Mouse (Mus musculus): Measurements from ENCODE around the gene Crhr2. TPM values are rescaled to one million over a fixed set of nuclear protein-coding genes. Genes with fewer than 3 reads are reported as not detected.

Crhr2 gene
- polyA plus RNA-seq, 1 experiment from 2014 or later = 0.10 TPM

DNA sequence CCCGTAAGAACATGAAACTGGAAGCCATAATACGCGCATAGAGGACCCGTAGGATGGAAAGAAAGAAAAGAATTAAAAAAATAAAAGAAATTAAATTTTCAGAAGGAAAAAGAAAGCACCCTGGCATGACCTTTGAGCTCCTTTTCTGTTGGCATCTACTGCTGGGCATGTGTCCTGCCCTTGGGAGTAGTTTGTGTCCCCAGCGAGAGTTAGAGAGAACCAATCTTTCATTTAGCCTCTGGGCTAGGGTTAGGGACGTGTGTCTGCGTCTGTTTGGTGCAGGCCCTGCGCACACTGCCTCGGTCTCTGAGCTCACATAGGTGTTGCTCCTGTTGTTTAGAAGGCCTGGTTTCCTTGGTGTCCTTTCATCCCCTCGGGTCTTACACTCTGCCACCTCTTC is 83.6 kb downstream of the Crhr2 start:
- Histone ChIP-seq H3K4me2 (replicated peaks; ENCODE audit: low read depth) (no peak overlapping the region), H3K4me1 (replicated peaks; ENCODE audit: control insufficient read depth, insufficient read depth, low read length) (no peaks in the 10 kb centered on the region), H3K36me3 (ENCODE audit: control insufficient read depth, insufficient read depth) (peaks cover 58% of the 10 kb centered on the region), H3K27ac (ENCODE audit: low read depth, low read length) (no peak overlapping the region), H3K9me3 (ENCODE audit: control insufficient read depth) (no peaks in the 10 kb centered on the region), H3K9ac (ENCODE audit: low read depth, low read length) (no peak overlapping the region), H3K27me3 (replicated peaks; ENCODE audit: control insufficient read depth, insufficient read depth, low read length) (no peaks in the 10 kb centered on the region), H3K4me3 (ENCODE audit: low read depth, low read length) (no peak overlapping the region)
- ATAC-seq = no peak
- TF ChIP-seq CTCF (IDR thresholded peaks at IDR 0.05; ENCODE audit: low read depth) = no peak
- 92% methylated on average over 10 of the region's 10 CpGs for WGBS

DNA sequence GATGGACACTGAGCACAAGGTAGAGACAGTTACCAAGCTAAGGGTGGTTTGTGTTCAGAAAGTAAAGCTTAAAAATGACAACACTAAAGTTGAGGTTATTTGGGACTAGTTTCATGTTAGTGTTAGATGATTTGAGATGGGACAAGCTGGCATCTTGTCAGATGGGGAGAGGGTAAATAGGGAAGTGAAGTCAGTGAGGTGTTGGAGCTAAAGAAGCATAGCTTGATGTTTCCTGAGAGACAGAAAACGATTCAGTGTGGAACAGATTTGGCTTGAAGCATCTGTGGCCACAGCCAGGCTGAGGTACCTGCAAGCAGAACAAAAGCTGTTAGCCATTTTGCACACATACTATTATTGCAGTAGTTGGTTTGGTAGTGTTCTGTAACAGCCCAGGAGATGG is 87.5 kb downstream of the Crhr2 start:
- TF ChIP-seq CTCF (IDR thresholded peaks at IDR 0.05; ENCODE audit: low read depth) = no peak
- Histone ChIP-seq H3K4me1 (replicated peaks; ENCODE audit: control insufficient read depth, insufficient read depth, low read length) (0 out of 2 replicates have a peak, but pooled peaks cover 5% of the 10 kb centered on the region), H3K9me3 (ENCODE audit: control insufficient read depth) (no peaks in the 10 kb centered on the region), H3K36me3 (ENCODE audit: control insufficient read depth, insufficient read depth) (peaks cover 33% of the 10 kb centered on the region), H3K27me3 (replicated peaks; ENCODE audit: control insufficient read depth, insufficient read depth, low read length) (no peaks in the 10 kb centered on the region), H3K4me3 (ENCODE audit: low read depth, low read length) (no peak overlapping the region), H3K9ac (ENCODE audit: low read depth, low read length) (no peak overlapping the region), H3K27ac (ENCODE audit: low read depth, low read length) (no peak overlapping the region), H3K4me2 (replicated peaks; ENCODE audit: low read depth) (no peak overlapping the region)
- ATAC-seq = no peak
- WGBS = 70% methylated on average over 1 of the region's 1 CpGs

DNA sequence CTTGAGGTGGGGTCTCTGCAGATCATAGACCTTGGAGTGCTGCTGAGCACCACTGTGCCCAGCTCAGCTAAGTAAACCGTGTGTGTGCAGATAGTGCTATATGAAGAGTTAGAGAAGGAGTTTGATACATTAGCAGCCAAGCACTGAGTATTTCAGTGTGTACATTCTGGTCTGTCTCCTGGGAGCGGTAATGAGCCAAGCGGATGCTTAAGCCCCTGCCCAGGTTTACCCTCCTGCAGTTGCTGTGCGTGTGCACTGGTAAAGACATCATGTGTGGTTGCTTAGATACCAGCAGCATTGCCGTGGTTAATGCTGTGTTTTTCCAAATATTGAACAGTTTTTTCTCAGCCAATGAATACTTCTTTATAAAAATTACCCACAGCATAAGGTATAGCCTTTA is 88.3 kb downstream of the Crhr2 start:
- Histone ChIP-seq H3K27ac (ENCODE audit: low read depth, low read length) (no peak overlapping the region), H3K4me1 (replicated peaks; ENCODE audit: control insufficient read depth, insufficient read depth, low read length) (0 out of 2 replicates have a peak, but pooled peaks cover 5% of the 10 kb centered on the region), H3K4me2 (replicated peaks; ENCODE audit: low read depth) (no peak overlapping the region), H3K36me3 (ENCODE audit: control insufficient read depth, insufficient read depth) (peaks cover 25% of the 10 kb centered on the region), H3K4me3 (ENCODE audit: low read depth, low read length) (no peak overlapping the region), H3K9ac (ENCODE audit: low read depth, low read length) (no peak overlapping the region), H3K9me3 (ENCODE audit: control insufficient read depth) (no peaks in the 10 kb centered on the region), H3K27me3 (replicated peaks; ENCODE audit: control insufficient read depth, insufficient read depth, low read length) (no peaks in the 10 kb centered on the region)
- no peak for ATAC-seq
- no peak for TF ChIP-seq CTCF (IDR thresholded peaks at IDR 0.05; ENCODE audit: low read depth)
- WGBS = 69% methylated on average over 5 of the region's 5 CpGs

DNA sequence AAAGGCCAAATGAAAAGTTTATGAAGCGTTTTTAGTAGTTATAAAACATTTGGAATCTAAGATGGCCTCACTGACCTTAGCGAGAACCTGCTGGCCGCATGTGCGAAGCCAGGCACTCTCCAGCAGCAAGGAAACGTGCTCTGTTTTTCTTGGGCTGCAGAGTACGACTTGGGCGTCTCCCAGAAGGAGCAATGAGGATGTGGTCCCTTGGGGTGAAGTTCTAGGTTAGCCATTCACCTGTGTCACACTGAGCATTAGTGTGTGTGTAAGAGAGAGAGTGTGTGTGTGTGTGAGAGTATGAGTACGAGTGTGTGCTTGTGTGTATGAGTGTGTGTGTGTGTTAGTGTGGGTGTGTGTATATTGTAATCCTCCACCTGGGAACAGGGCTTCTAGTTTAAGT is 89.6 kb downstream of the Crhr2 start:
- Histone ChIP-seq H3K4me3 (ENCODE audit: low read depth, low read length) (no peak overlapping the region), H3K4me1 (replicated peaks; ENCODE audit: control insufficient read depth, insufficient read depth, low read length) (0 out of 2 replicates have a peak, but pooled peaks cover 5% of the 10 kb centered on the region), H3K4me2 (replicated peaks; ENCODE audit: low read depth) (no peak overlapping the region), H3K36me3 (ENCODE audit: control insufficient read depth, insufficient read depth) (peaks cover 14% of the 10 kb centered on the region), H3K9me3 (ENCODE audit: control insufficient read depth) (no peaks in the 10 kb centered on the region), H3K27ac (ENCODE audit: low read depth, low read length) (no peak overlapping the region), H3K27me3 (replicated peaks; ENCODE audit: control insufficient read depth, insufficient read depth, low read length) (no peaks in the 10 kb centered on the region), H3K9ac (ENCODE audit: low read depth, low read length) (no peak overlapping the region)
- peak; percentile 56; the same call in 1 of the 2 replicates for ATAC-seq
- WGBS = 51% methylated on average over 8 of the region's 8 CpGs
- TF ChIP-seq CTCF (IDR thresholded peaks at IDR 0.05; ENCODE audit: low read depth) = no peak

Other genes with a start within 250 kb of the Crhr2 start
- gene Nod1, start 160.4 kb downstream of the Crhr2 start, polyA plus RNA-seq (2015; fragmentation: Nextera tagmentation; extraction: Ambion mirVana) = 2.3 and 2.7 TPM in 2 replicates
- 19.7 and 25.5 TPM in 2 replicates for gene Ggct, start 140.1 kb downstream of the Crhr2 start, polyA plus RNA-seq (2015; fragmentation: Nextera tagmentation; extraction: Ambion mirVana)
- gene Gars, start 95.0 kb downstream of the Crhr2 start, polyA plus RNA-seq (2015; fragmentation: Nextera tagmentation; extraction: Ambion mirVana) = 66.8 and 67.7 TPM in 2 replicates
- 0.10 TPM in 1 of 2 replicates, not detected in the other for gene Inmt, start 42.0 kb upstream of the Crhr2 start, polyA plus RNA-seq (2015; fragmentation: Nextera tagmentation; extraction: Ambion mirVana)
- 2.1 and 2.3 TPM in 2 replicates for gene Mindy4, start 70.4 kb upstream of the Crhr2 start, polyA plus RNA-seq (2015; fragmentation: Nextera tagmentation; extraction: Ambion mirVana)
- gene Aqp1, start 203.4 kb upstream of the Crhr2 start, polyA plus RNA-seq (2015; fragmentation: Nextera tagmentation; extraction: Ambion mirVana) = 19.0 and 20.4 TPM in 2 replicates
- gene Ghrhr, start 243.3 kb upstream of the Crhr2 start, polyA plus RNA-seq (2015; fragmentation: Nextera tagmentation; extraction: Ambion mirVana) = 0.17 TPM in 1 of 2 replicates, not detected in the other